Mouse (Mus musculus): Measurements from ENCODE around the gene Kif26a.

Gene Kif26a

DNA sequence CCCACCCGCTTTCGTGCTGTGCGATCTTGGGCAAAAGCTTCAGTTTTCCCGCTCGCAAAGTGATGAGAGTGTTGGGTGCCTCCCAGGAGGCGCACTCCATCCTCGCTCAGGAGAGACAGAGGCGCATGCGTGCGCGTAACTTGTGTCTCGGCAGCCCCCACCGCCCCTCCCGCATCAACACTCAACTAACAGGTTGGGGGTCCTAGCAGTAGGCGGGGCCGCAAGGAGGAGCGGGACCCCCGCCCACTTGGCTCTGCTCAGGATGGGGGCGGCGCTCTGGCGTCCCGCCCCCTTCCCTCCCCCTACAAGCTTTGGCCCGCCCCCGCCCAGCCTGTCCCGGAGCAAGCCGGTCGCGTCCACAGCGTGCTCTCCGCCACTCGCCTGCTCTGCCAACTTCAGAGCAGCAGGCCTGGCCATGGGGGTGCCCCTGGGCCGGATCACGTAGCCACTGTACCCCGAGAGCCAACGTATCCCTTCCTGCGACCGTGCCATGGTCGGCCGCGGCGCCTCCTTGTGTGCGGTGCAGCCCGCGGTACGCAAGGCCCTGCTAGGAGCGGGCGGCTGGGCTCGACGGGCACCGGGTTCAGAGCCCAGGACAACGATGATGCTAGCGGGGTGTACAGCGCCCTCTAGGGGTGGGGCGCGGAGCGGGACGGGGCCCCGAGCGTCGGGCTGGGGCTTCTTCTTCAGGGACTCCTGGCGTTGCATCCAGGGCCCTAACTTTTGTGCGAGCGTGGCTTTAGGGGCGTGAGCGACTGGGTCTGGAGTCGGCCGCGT lies at the start of gene Kif26a:
Gene Kif26a (plus strand): TSS at position 334 of the 777 bp plus-strand sequence.
- peak in 1 of 2 experiments; percentile 38 for DNase-seq (ENCODE audit: low spot score in 2 of 2)

DNA sequence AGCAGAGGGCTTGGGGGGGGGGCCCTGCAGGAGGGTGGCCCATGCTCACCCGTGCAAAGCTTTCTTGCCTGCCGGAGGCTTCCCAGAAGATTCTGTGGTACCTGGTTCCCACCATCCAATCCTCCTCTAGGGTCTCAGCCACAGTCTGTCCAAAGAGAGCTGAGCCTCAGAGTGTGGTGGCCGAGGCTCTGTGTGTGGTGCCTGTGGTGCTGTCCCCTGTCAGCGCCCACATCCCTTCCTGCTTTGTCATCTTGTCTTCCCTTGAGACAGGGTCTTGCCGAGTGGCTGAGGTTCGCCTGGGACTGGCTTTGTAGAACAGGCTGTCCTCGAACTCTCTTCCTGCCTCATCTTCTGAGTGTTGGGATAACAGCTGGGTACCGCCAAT lies 49.3 kb upstream of the Kif26a start:
- no peak for DNase-seq (ENCODE audit: low spot score in 2 of 2)

- DNase-seq (ENCODE audit: low spot score in 2 of 2) = no peak
These were observed 45.9 kb upstream of the Kif26a start for GRCm38 (mm10) chr12:112100106-112100505.

GRCm38 (mm10) chr12:112101045-112101444 lies 45.0 kb upstream of the Kif26a start:
- no peak for DNase-seq (ENCODE audit: low spot score in 2 of 2)

DNA sequence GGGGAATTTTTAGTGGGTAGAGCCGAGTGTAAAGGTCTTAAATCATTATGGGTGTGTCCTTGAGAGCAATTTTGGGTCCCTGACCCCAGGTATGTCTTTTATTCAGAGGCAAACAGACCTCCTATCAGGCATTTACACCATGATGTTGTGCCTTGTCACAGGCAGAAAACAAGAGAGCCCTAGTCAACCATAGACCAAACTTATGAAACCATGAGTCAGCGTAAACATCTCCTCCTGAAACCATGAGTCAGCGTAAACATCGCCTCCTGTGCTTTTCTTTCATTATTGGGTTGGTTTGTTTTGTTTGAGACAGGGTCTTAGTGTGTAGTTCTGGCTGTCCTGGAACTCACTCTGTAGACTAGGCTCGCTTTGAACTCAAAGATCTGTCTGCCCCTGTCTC lies 42.8 kb upstream of the Kif26a start:
- DNase-seq (ENCODE audit: low spot score in 2 of 2) = no peak

- DNase-seq (ENCODE audit: low spot score in 2 of 2) = no peak
These were observed 41.1 kb upstream of the Kif26a start for GRCm38 (mm10) chr12:112104890-112105289.

GRCm38 (mm10) chr12:112106541-112106971 lies 39.5 kb upstream of the Kif26a start, which contains the start of gene Aspg:
Aspg (plus strand) TSS chr12:112106679.
- DNase-seq (ENCODE audit: low spot score in 2 of 2) = no peak

- no peak for DNase-seq (ENCODE audit: low spot score in 2 of 2)
These were observed 38.3 kb upstream of the Kif26a start for GRCm38 (mm10) chr12:112107685-112108084.

DNA sequence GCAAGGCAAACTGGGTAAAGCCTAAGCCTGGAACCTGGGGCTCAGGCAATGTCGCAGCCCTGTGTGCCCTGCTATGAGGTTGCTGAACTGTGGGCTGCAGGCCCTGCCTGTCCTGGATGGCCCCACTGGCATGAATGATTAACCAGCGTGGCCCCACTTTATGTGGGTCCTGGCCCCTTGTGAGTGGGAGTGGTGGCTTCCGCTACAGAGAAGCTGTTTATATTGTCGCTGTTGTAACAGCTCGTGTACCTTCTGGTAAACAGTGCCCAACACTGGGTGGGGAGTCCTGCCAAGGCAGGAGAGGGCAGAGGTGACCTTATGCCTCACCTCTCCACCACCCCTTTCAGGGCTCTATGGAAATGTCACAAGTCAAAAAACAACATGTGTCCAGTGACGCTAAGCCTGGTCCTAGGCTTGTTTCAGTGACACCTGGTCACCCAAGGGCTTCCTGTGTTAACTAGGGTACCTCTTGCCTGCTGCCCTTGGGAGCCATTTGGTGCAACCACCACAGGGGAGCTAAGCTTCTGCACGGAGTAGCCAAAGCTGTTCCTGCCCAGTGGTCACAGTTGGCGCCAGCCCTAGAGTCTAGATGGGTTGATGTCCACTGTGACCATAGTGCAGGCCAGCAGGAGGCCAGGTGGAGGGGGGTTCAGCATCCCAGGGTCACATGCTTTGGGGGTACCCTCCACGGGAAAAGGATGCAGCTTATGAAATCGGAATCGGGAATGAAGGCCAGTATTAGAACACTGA lies 37.1 kb upstream of the Kif26a start:
- DNase-seq (ENCODE audit: low spot score in 2 of 2) = no peak

DNA sequence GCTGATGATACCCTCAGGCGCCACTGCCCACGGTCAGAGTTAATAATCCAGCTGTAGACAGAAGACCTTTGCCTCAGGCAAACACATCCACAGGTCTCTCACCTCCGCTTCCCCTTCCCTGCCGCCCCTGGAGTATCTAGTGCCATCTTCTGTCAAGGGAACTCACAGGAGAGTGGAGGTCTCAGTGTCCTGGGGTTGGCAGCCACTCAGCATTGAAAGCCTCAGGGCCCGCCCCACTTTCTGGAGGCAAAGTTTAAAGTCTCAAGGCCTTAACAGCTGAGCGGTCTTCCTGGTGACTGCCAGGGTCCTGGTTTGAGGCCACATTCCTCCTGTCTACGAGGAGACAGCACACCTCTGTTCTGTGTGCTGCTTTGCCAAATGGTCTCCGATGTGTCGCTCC lies 36.3 kb upstream of the Kif26a start:
- no peak for DNase-seq (ENCODE audit: low spot score in 2 of 2)

GRCm38 (mm10) chr12:112111323-112111722 lies 34.7 kb upstream of the Kif26a start:
- no peak for DNase-seq (ENCODE audit: low spot score in 2 of 2)

GRCm38 (mm10) chr12:112112235-112112634 lies 33.8 kb upstream of the Kif26a start:
- no peak for DNase-seq (ENCODE audit: low spot score in 2 of 2)

- no peak for DNase-seq (ENCODE audit: low spot score in 2 of 2)
These were observed 33.2 kb upstream of the Kif26a start for GRCm38 (mm10) chr12:112112686-112113396.

DNA sequence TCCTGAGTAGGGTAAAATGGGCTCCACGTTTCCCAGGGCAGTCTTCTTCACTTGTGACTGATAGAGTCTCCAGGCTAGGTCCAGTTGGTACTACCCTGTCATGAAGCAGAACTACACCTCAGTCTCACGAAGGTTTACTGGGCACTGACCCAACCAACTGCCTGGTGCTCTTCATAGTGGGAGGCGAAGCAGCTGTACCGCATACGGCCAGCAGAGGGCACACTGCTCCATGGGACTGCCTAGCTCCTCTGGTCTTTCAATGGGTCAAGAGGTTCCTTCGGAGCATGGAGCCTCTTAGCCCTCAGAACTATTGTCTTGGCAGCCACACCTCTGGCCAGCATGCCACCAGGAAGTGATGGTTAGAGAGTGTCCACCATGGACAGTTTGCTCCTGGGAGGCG lies 32.3 kb upstream of the Kif26a start:
- DNase-seq (ENCODE audit: low spot score in 2 of 2) = peak; percentile 82 to 89

- DNase-seq (ENCODE audit: low spot score in 2 of 2) = peak in 1 of 2 experiments; percentile 55
These were observed 29.0 kb upstream of the Kif26a start for GRCm38 (mm10) chr12:112117006-112117405.

DNA sequence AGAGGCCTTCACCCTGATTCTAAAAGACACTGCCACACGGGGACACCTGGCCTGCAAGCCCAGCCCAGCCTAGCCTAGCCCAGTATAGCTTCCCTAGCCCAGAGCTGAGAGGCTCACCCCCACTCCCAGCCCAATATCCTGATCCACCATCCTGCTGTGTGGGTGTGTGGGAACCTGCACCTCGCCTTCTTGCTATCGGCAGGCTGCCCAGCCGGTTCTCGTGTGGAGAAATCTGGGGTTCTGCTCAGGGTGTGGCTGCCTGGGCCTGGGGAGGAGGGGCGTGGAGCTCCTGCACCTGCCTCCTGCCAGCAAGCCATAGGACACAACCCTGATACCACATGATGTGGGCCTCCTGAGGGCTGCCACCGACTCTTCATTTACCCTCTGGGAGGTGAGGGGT lies 28.4 kb upstream of the Kif26a start:
- peak in 1 of 2 experiments; percentile 62 for DNase-seq (ENCODE audit: low spot score in 2 of 2)

- DNase-seq (ENCODE audit: low spot score in 2 of 2) = peak in 1 of 2 experiments; percentile 59
These were observed 24.8 kb upstream of the Kif26a start for GRCm38 (mm10) chr12:112121188-112121587.

DNA sequence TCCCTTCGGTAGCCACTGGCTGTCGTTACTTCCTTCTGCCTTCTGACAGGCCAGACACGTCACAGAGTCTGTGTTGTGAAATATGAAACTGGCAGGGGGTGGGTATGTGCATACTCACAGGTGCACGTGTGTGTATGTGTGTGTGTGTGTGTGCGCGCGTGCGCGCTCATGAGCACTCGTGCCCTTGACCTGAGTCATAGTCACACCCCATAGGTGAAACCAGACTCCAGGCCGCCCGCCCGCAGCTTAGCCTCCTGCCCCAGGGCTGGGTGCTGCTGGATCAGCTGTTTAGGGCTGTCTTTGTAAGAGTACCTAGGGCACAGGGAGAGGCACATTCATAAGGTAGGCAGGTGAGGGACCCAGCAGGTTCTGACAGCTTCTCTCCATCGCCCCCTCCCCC lies 20.1 kb upstream of the Kif26a start:
- peak; percentile 70 to 81 for DNase-seq (ENCODE audit: low spot score in 2 of 2)

- no peak for DNase-seq (ENCODE audit: low spot score in 2 of 2)
These were observed 18.9 kb upstream of the Kif26a start for GRCm38 (mm10) chr12:112126931-112127635.

GRCm38 (mm10) chr12:112128526-112128925 lies 17.5 kb upstream of the Kif26a start:
- peak in 1 of 2 experiments; percentile 65 for DNase-seq (ENCODE audit: low spot score in 2 of 2)

DNA sequence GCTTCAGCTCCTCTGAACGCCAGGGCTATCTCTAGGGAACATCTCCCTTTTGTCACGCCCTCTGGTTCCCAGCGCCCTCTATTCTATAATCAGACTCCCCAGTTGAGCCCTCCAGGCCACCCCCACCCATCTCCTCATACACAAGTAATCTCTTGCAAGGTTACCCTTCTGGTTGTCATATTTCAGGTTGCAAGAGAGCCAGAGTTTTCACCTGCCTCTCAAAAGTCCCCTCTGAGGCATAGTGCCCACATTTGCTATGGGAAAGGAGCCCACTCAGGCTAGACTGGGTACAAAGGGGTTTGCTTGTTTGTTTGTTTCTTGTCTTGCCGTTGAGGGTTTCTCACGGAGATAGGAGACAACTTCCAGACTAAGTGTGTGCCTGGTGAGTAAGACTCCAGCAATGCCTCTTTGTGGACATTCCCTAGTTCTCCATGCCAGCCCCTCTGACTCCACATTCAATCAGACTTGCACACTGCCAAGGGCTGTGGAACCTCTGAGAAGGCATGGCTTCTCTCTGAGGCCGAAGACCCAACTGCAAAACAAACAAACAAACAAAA lies 16.6 kb upstream of the Kif26a start:
- no peak for DNase-seq (ENCODE audit: low spot score in 2 of 2)
